Mouse (Mus musculus) liver, postnatal 0 days (tissue): ENCODE measurements around the gene Plcl2. TPM values are rescaled to one million over a fixed set of nuclear protein-coding genes. Genes with fewer than 3 reads are reported as not detected.

Experiments used
- ATAC-seq: fragments of 200-750 bp; cut with Nextera tagmentation; 2 replicates; pipeline ENCODE4 v1.8.0; 2017; ENCODE audit warnings: mild to moderate bottlenecking, moderate library complexity
- DNase-seq: peaks from one replicate; pipeline ENCODE4 v3.0.0-alpha.2; 2016
- H3K27ac ChIP-seq: fragments of 300-500 bp; sonication (generic); 2 replicates; pipeline ENCODE4 v1.5.1; 2014; ENCODE audit warnings: antibody characterized with exemption, moderate library complexity, mild to moderate bottlenecking, low read depth
- H3K27me3 ChIP-seq: fragments of 300-500 bp; sonication (generic); 2 replicates; pipeline ENCODE4 v1.6.1; 2014; ENCODE audit warnings: low read length, control low read depth, mixed read lengths; ENCODE audit not compliant: insufficient read depth
- H3K36me3 ChIP-seq: fragments of 300-500 bp; sonication (generic); replicated peaks from 2 replicates; pipeline ENCODE4 v1.6.1; 2014; ENCODE audit warnings: mild to moderate bottlenecking, control low read depth, low read length, moderate library complexity, mixed read lengths; ENCODE audit not compliant: insufficient read depth
- H3K4me1 ChIP-seq: fragments of 300-500 bp; sonication (generic); 2 replicates; pipeline ENCODE4 v1.6.1; 2014; ENCODE audit warnings: antibody characterized with exemption, mild to moderate bottlenecking, control low read depth; ENCODE audit not compliant: insufficient read depth
- H3K4me2 ChIP-seq: fragments of 300-500 bp; sonication (generic); 2 replicates; pipeline ENCODE4 v1.6.1; 2014; ENCODE audit warnings: low read depth, mild to moderate bottlenecking, low read length, moderate library complexity, mixed read lengths
- H3K4me3 ChIP-seq: fragments of 300-500 bp; sonication (generic); 2 replicates; pipeline ENCODE4 v1.5.1; 2014; ENCODE audit warnings: low read depth, low read length
- H3K9ac ChIP-seq: fragments of 300-500 bp; sonication (generic); replicated peaks from 2 replicates; pipeline ENCODE4 v1.6.1; 2014; ENCODE audit warnings: mild to moderate bottlenecking, moderate library complexity
- H3K9me3 ChIP-seq: fragments of 300-500 bp; sonication (generic); 2 replicates; pipeline ENCODE4 v1.6.1; 2016; ENCODE audit warnings: mild to moderate bottlenecking, control low read depth, low read length, mixed read lengths
- CTCF ChIP-seq: sonication (generic); IDR thresholded peaks from 2 replicates; pipeline ENCODE4 v1.5.1; 2016; ENCODE audit warnings: antibody characterized with exemption, low read depth
- EP300 ChIP-seq: IDR thresholded peaks from 2 replicates; pipeline ENCODE4 v1.6.1; 2016; ENCODE audit warnings: antibody characterized with exemption, low read depth, mild to moderate bottlenecking
- WGBS: fragments of 180-500 bp; shearing (Covaris S2); extraction: QIAGEN DNeasy Blood & Tissue Kit; methylation state at CpG from one replicate; pipeline ENCODE4 v1.1.7; 2014; ENCODE audit not compliant: insufficient replicate concordance; 5-methylcytosine and 5-hydroxymethylcytosine counted together
- polyA plus RNA-seq: library from polyadenylated mRNA; unstranded; fragments of >200 nt; fragmentation: Nextera tagmentation; extraction: Ambion mirVana; gene quantifications from 2 replicates; pipeline ENCODE4 v1.2.1, GENCODE M21; 2015

Plcl2 gene
- polyA plus RNA-seq, 1 experiment from 2014 or later = 1.9 TPM

- DNase-seq (peak; percentile 6), ATAC-seq (no peak)
- TF ChIP-seq EP300 (no peak), CTCF (no peak)
- Histone ChIP-seq H3K4me1 (no peaks in the 10 kb centered on the region), H3K36me3 (no peaks in the 10 kb centered on the region), H3K9ac (no peak overlapping the region), H3K4me3 (no peak overlapping the region), H3K4me2 (no peak overlapping the region), H3K27ac (no peak overlapping the region), H3K9me3 (no peaks in the 10 kb centered on the region), H3K27me3 (no peaks in the 10 kb centered on the region)
- WGBS = 85% methylated on average over 2 of the region's 2 CpGs
Measured at GRCm38 (mm10) chr17:50724376-50724775, 215.2 kb downstream of the Plcl2 start.

GRCm38 (mm10) chr17:50726265-50726664, 217.1 kb downstream of the Plcl2 start:
- WGBS = 78% methylated on average over 2 of the region's 2 CpGs
- no peak for ATAC-seq
- no peaks in the 10 kb centered on the region for H3K36me3 ChIP-seq
- TF ChIP-seq EP300 (no peak), CTCF (no peak)
- H3K9ac ChIP-seq = no peak overlapping the region
- H3K27ac ChIP-seq = no peak overlapping the region
- no peaks in the 10 kb centered on the region for H3K27me3 ChIP-seq
- no peaks in the 10 kb centered on the region for H3K9me3 ChIP-seq
- no peaks in the 10 kb centered on the region for H3K4me1 ChIP-seq
- no peak for DNase-seq
- H3K4me3 ChIP-seq = no peak overlapping the region
- H3K4me2 ChIP-seq = no peak overlapping the region

DNA sequence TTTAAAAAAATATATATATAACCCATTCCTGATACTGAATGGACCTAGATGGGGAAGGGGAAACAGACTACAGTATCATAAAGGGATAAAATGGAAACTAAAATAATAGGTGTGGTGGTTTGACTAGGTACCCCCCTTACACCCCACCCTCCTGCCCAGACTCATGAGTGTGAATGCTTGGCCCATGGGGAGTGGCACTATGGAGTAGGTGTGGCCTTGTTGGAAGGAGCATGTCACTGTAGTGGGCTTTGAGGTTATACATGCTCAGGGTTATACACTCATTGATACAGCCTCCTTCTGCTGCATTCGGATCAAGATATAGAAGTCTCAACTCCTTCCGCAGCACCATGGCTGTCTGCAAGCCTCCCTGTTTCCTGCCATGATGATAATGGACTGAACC, 219.8 kb downstream of the Plcl2 start:
- Histone ChIP-seq H3K4me3 (no peak overlapping the region), H3K9me3 (no peaks in the 10 kb centered on the region), H3K27me3 (no peaks in the 10 kb centered on the region), H3K27ac (no peak overlapping the region), H3K4me2 (no peak overlapping the region), H3K36me3 (no peaks in the 10 kb centered on the region), H3K4me1 (no peaks in the 10 kb centered on the region), H3K9ac (no peak overlapping the region)
- TF ChIP-seq EP300 (no peak), CTCF (no peak)
- no peak for ATAC-seq
- no peak for DNase-seq
- WGBS = 62% methylated on average over 2 of the region's 2 CpGs

GRCm38 (mm10) chr17:50729577-50729976, 220.4 kb downstream of the Plcl2 start:
- Histone ChIP-seq H3K4me2 (no peak overlapping the region), H3K9ac (no peak overlapping the region), H3K36me3 (no peaks in the 10 kb centered on the region), H3K27ac (no peak overlapping the region), H3K9me3 (no peaks in the 10 kb centered on the region), H3K4me1 (no peaks in the 10 kb centered on the region), H3K27me3 (no peaks in the 10 kb centered on the region), H3K4me3 (no peak overlapping the region)
- no peak for DNase-seq
- 32% methylated on average over 6 of the region's 6 CpGs for WGBS
- no peak for ATAC-seq
- no peak for TF ChIP-seq CTCF
- TF ChIP-seq EP300 = no peak

GRCm38 (mm10) chr17:50730896-50731295, 221.7 kb downstream of the Plcl2 start:
- Histone ChIP-seq H3K4me1 (peaks cover 3% of the 10 kb centered on the region; the same call in 1 of the 2 replicates), H3K27me3 (no peaks in the 10 kb centered on the region), H3K4me3 (no peak overlapping the region), H3K27ac (no peak overlapping the region), H3K9me3 (no peaks in the 10 kb centered on the region), H3K4me2 (no peak overlapping the region), H3K9ac (no peak overlapping the region), H3K36me3 (peaks cover 4% of the 10 kb centered on the region; the same call in 1 of the 2 replicates)
- no peak for DNase-seq
- 67% methylated on average over 2 of the region's 2 CpGs for WGBS
- TF ChIP-seq CTCF (no peak), EP300 (no peak)
- no peak for ATAC-seq

DNA sequence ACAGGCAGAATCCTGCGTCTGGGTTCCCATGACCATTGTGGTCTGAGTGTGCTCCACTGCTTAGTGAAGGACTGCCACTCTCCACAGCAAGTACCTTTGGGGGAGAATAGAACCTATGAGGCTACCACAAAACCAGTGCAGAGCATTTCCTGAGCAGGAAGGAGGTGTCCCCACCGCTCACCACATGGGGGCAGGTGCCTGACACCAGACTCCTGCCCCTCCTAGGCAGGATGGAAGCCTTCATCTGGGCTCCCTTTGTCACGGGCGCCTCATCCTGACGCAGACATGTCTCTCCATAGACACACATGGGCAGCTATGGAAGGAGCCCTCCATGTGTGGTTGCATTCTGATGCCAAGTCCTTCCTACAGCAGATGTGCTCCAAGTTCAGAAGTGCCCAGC, 222.7 kb downstream of the Plcl2 start:
- no peak for DNase-seq
- peaks cover 4% of the 10 kb centered on the region; the same call in 1 of the 2 replicates for H3K36me3 ChIP-seq

GRCm38 (mm10) chr17:50733390-50733789, 224.2 kb downstream of the Plcl2 start:
- Histone ChIP-seq H3K27ac (no peak overlapping the region), H3K36me3 (peaks cover 4% of the 10 kb centered on the region; the same call in 1 of the 2 replicates), H3K4me1 (peaks cover 8% of the 10 kb centered on the region), H3K27me3 (no peaks in the 10 kb centered on the region), H3K9me3 (no peaks in the 10 kb centered on the region), H3K4me2 (no peak overlapping the region), H3K4me3 (no peak overlapping the region), H3K9ac (no peak overlapping the region)
- DNase-seq (no peak), ATAC-seq (no peak)
- WGBS = 86% methylated on average over 7 of the region's 7 CpGs
- TF ChIP-seq EP300 = no peak
- no peak for TF ChIP-seq CTCF

More for the DNA sequence above, 222.7 kb downstream of the Plcl2 start:
- 73% methylated on average over 5 of the region's 5 CpGs for WGBS
- ATAC-seq = no peak
- no peak overlapping the region for H3K27ac ChIP-seq
- peaks cover 8% of the 10 kb centered on the region for H3K4me1 ChIP-seq
- no peak overlapping the region for H3K4me3 ChIP-seq
- no peak overlapping the region for H3K9ac ChIP-seq
- no peak for TF ChIP-seq EP300
- peak; percentile 26; the same call in 1 of the 2 replicates for TF ChIP-seq CTCF
- no peaks in the 10 kb centered on the region for H3K27me3 ChIP-seq
- H3K4me2 ChIP-seq = no peak overlapping the region
- H3K9me3 ChIP-seq = no peaks in the 10 kb centered on the region
